Mouse (Mus musculus) kidney, adult 2 months (tissue): ENCODE data around the gene Olfr8. TPM values are rescaled to one million over a fixed set of nuclear protein-coding genes. Genes with fewer than 3 reads are reported as not detected.
"Not testable (repeated sequence)": the region's sequence is repeated elsewhere in the genome, so short reads cannot be mapped to it uniquely, and the experiment has no call there.

Source experiments
- DNase-seq: peaks from one replicate; pipeline ENCODE4 v3.0.0; 2021
- H3K27ac ChIP-seq: fragments of 200-500 bp; 2 replicates; pipeline ENCODE4 v1.5.1; 2012; ENCODE audit warnings: low read depth, low read length, control low read depth, inconsistent platforms; ENCODE audit not compliant: insufficient read depth
- H3K27me3 ChIP-seq: fragments of 200-500 bp; replicated peaks from 2 replicates; pipeline ENCODE4 v1.6.1; 2012; ENCODE audit warnings: mild to moderate bottlenecking, moderate library complexity, low read length, inconsistent platforms; ENCODE audit not compliant: control insufficient read depth, insufficient read depth
- H3K36me3 ChIP-seq: fragments of 200-500 bp; 2 replicates; pipeline ENCODE4 v1.6.1; 2012; ENCODE audit warnings: mild to moderate bottlenecking, moderate library complexity, low read length, inconsistent platforms; ENCODE audit not compliant: control insufficient read depth, insufficient read depth
- H3K4me1 ChIP-seq: fragments of 200-500 bp; 2 replicates; pipeline ENCODE4 v1.6.1; 2011; ENCODE audit warnings: low read length; ENCODE audit not compliant: control insufficient read depth, insufficient read depth
- H3K4me3 ChIP-seq: fragments of 200-500 bp; 2 replicates; pipeline ENCODE4 v1.5.1; 2011; ENCODE audit warnings: mild to moderate bottlenecking, low read depth, low read length, control low read depth; ENCODE audit not compliant: insufficient read depth
- CTCF ChIP-seq: fragments of 200-500 bp; conservative IDR thresholded peaks from 2 replicates; pipeline ENCODE4 v1.5.1; 2011; ENCODE audit warnings: low read depth, mild to moderate bottlenecking, control low read depth, low read length, moderate library complexity, mixed read lengths; ENCODE audit not compliant: insufficient read depth, insufficient read length
- POLR2A ChIP-seq: fragments of 200-500 bp; IDR thresholded peaks from one replicate; pipeline ENCODE4 v1.6.1; 2011; ENCODE audit warnings: low read depth, low read length, control low read depth
- WGBS: fragments of 180-500 bp; shearing (Covaris S2); methylation state at CpG from one replicate; pipeline ENCODE4 v1.1.7; 2018; 5-methylcytosine and 5-hydroxymethylcytosine counted together
- polyA plus RNA-seq: library from polyadenylated mRNA; depleted of rRNA; stranded (reverse); fragments of >200 nt; gene quantifications from 2 replicates; pipeline ENCODE4 v1.2.3, GENCODE M21; 2012; rRNA removed

Olfr8 gene
- not detected in 2 replicates for polyA plus RNA-seq

DNA sequence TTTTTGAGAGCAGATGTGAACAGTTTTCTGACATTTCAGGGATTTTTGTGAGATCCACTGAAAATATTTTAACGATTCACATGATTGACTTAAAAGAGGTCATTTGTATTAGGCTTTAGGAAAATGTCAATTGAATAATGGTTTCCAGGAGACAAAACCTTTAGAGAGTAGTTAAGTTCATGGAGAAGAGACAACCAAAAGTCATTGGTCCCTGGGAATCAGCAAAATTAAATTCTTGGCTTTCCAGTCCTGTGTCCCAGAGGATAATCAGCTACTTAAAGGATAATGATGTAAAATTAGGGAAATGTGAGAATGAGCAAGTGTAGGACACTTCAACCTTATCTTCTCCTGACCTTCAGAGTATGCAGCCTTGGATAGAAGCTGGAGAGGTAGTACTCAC, at the start of gene Olfr8:
TSS of gene Olfr8 (plus strand) at position 301 of the 400 bp plus-strand sequence.
- H3K36me3 ChIP-seq, H3K27me3 ChIP-seq, H3K27ac ChIP-seq, H3K4me3 ChIP-seq, DNase-seq, H3K4me1 ChIP-seq: not testable (repeated sequence)
- WGBS = 78% methylated on average over 1 of the region's 1 CpGs

DNA sequence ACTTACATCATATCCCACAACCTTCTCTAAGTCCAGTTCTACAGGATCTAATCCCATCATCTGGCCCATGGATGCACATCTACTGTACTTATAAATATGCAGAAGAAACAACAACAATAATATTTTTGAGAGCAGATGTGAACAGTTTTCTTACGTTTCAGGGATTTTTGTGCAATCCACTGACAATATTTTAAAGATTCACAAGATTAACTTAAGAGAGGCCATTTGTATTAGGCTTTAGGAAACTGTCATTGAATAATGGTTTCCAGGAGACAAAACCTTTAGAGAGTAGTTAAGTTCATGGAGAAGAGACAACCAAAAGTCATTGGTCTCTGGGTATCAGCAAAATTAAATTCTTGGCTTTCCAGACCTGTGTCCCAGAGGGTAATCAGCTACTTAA, 37.6 kb upstream of the Olfr8 start, which contains the start of gene Olfr1354:
TSS of gene Olfr1354 (plus strand) at position 301 of the 400 bp plus-strand sequence.
- DNase-seq, H3K36me3 ChIP-seq, H3K27ac ChIP-seq, H3K27me3 ChIP-seq, H3K4me1 ChIP-seq, H3K4me3 ChIP-seq: not testable (repeated sequence)
- WGBS = 85% methylated on average over 1 of the region's 1 CpGs

GRCm38 (mm10) chr10:78963009-78963408, 12.6 kb downstream of the Olfr8 start, which contains the start of gene Olfr1353:
Gene Olfr1353 (plus strand): TSS chr10:78963309.
- H3K27ac ChIP-seq, H3K36me3 ChIP-seq, H3K4me1 ChIP-seq, DNase-seq, H3K27me3 ChIP-seq, H3K4me3 ChIP-seq: not testable (repeated sequence)

- TF ChIP-seq POLR2A (no peak), CTCF (no peak)
- no peaks in the 10 kb centered on the region for H3K36me3 ChIP-seq
- no peak within 1 kb of the TSS for H3K4me3 ChIP-seq
- no peaks in the 10 kb centered on the region for H3K27me3 ChIP-seq
- no peak within 1 kb of the TSS for H3K27ac ChIP-seq
- H3K4me1 ChIP-seq = no peaks in the 10 kb centered on the region
- DNase-seq = no peak
Measured at GRCm38 (mm10) chr10:78980750-78981149, 30.3 kb downstream of the Olfr8 start, which contains the start of gene Olfr1352. Gene Olfr1352 (plus strand): TSS chr10:78981050.

Other genes with a start within 250 kb of the Olfr8 start
- gene Casp14, start 232.3 kb upstream of the Olfr8 start, polyA plus RNA-seq = not detected in 2 replicates
- gene Ccdc105, start 197.6 kb upstream of the Olfr8 start, polyA plus RNA-seq = not detected in 2 replicates
- gene Slc1a6, start 170.1 kb upstream of the Olfr8 start, polyA plus RNA-seq = 0.16 and 0.39 TPM in 2 replicates
- not detected in 2 replicates for gene Olfr1356, start 98.5 kb upstream of the Olfr8 start, polyA plus RNA-seq
- not detected in 2 replicates for gene Olfr1355, start 75.1 kb upstream of the Olfr8 start, polyA plus RNA-seq
- gene Olfr1354, start 37.5 kb upstream of the Olfr8 start, polyA plus RNA-seq = not detected in 2 replicates
- gene Olfr1353, start 12.7 kb downstream of the Olfr8 start, polyA plus RNA-seq = not detected in 2 replicates
- not detected in 2 replicates for gene Olfr1352, start 30.4 kb downstream of the Olfr8 start, polyA plus RNA-seq
- not detected in 2 replicates for gene Olfr1351, start 61.8 kb downstream of the Olfr8 start, polyA plus RNA-seq
- gene Olfr57, start 78.1 kb downstream of the Olfr8 start, polyA plus RNA-seq = not detected in 2 replicates
- 0.90 and 1.7 TPM in 2 replicates for gene 2610008E11Rik, start 147.0 kb downstream of the Olfr8 start, polyA plus RNA-seq
- not detected in 2 replicates for gene Vmn2r80, start 198.1 kb downstream of the Olfr8 start, polyA plus RNA-seq